Mouse (Mus musculus) bone marrow macrophage, adult 2 months (primary cell): ENCODE measurements at regions not wholly inside any gene's neighbourhood (a gene's known extent, or its start where the extent isn't known, plus 50 kb on each side); places are given as distances from the start of the nearest gene placed in this dataset.

Source experiments
- CTCF ChIP-seq: IDR thresholded peaks from 2 replicates; pipeline ENCODE4 v1.5.1; 2012; ENCODE audit warnings: low read depth, mild to moderate bottlenecking, low read length, moderate library complexity
- POLR2A ChIP-seq: IDR thresholded peaks from 2 replicates; pipeline ENCODE4 v1.6.1; 2012; ENCODE audit warnings: mild to moderate bottlenecking, low read depth, low read length, borderline replicate concordance

- TF ChIP-seq POLR2A (no peak), CTCF (no peak)
These were observed 96.3 kb upstream of the Mast4 start for GRCm38 (mm10) chr13:103430589-103430988.
